Mouse (Mus musculus) liver, adult 2 months (tissue): ENCODE results near the gene Abhd12. TPM values are rescaled to one million over a fixed set of nuclear protein-coding genes. Genes with fewer than 3 reads are reported as not detected.
A peak's percentile ranks its signal among the peaks of the same experiment; 100 is the strongest.

Experiments used
- DNase-seq: peaks from one replicate; pipeline ENCODE4 v3.0.0-alpha.2; 2011; ENCODE audit warnings: low read depth, low spot score; ENCODE audit errors: extremely low read depth
- H3K27ac ChIP-seq: fragments of 200-500 bp; replicated peaks from 2 replicates; pipeline ENCODE4 v1.5.1; 2012; ENCODE audit warnings: low read depth, mild to moderate bottlenecking, control low read depth, inconsistent platforms, low read length; ENCODE audit not compliant: insufficient read depth
- H3K27me3 ChIP-seq: fragments of 200-500 bp; 2 replicates; pipeline ENCODE4 v1.6.1; 2012; ENCODE audit warnings: mild to moderate bottlenecking, moderate library complexity, low read length, inconsistent platforms; ENCODE audit not compliant: control insufficient read depth, insufficient read depth
- H3K36me3 ChIP-seq: fragments of 200-500 bp; 2 replicates; pipeline ENCODE4 v1.6.1; 2012; ENCODE audit warnings: low read length, inconsistent platforms; ENCODE audit not compliant: control insufficient read depth, insufficient read depth
- H3K4me1 ChIP-seq: fragments of 200-500 bp; 2 replicates; pipeline ENCODE4 v1.6.1; 2011; ENCODE audit warnings: low read length; ENCODE audit not compliant: control insufficient read depth, insufficient read depth
- H3K4me3 ChIP-seq: fragments of 200-500 bp; 2 replicates; pipeline ENCODE4 v1.5.1; 2011; ENCODE audit warnings: low read depth, mild to moderate bottlenecking, control low read depth, low read length, moderate library complexity; ENCODE audit not compliant: insufficient read depth
- H3K79me2 ChIP-seq: fragments of 200-500 bp; 2 replicates; pipeline ENCODE4 v1.6.1; 2012; ENCODE audit warnings: inconsistent platforms, mild to moderate bottlenecking, low read length, moderate library complexity; ENCODE audit not compliant: control insufficient read depth, insufficient read depth
- H3K9ac ChIP-seq: fragments of 200-500 bp; 2 replicates; pipeline ENCODE4 v1.6.1; 2012; ENCODE audit warnings: low read depth, mild to moderate bottlenecking, control low read depth, inconsistent platforms, low read length
- CTCF ChIP-seq: fragments of 200-500 bp; IDR thresholded peaks from 2 replicates; pipeline ENCODE4 v1.5.1; 2011; ENCODE audit warnings: low read depth, low read length, control low read depth
- POLR2A ChIP-seq: fragments of 200-500 bp; IDR thresholded peaks from 2 replicates; pipeline ENCODE4 v1.6.1; 2011; ENCODE audit warnings: low read length, control low read depth; ENCODE audit not compliant: insufficient read depth; ENCODE audit errors: extremely low read depth
- WGBS: fragments of 180-500 bp; shearing (Covaris S2); methylation state at CpG from one replicate; pipeline ENCODE4 v1.1.7; 2018; 5-methylcytosine and 5-hydroxymethylcytosine counted together
- polyA plus RNA-seq: library from polyadenylated mRNA; depleted of rRNA; stranded (reverse); fragments of >200 nt; gene quantifications from 2 replicates; pipeline ENCODE4 v1.2.3, GENCODE M21; 2012
- total RNA-seq: library from RNA; depleted of rRNA; stranded (reverse); fragments of >200 nt; gene quantifications from 2 replicates; pipeline ENCODE4 v1.2.3, GENCODE M21; 2014

Abhd12 gene
- total and polyA plus RNA-seq, 2 experiments, result 26.3 to 33.4 TPM

DNA sequence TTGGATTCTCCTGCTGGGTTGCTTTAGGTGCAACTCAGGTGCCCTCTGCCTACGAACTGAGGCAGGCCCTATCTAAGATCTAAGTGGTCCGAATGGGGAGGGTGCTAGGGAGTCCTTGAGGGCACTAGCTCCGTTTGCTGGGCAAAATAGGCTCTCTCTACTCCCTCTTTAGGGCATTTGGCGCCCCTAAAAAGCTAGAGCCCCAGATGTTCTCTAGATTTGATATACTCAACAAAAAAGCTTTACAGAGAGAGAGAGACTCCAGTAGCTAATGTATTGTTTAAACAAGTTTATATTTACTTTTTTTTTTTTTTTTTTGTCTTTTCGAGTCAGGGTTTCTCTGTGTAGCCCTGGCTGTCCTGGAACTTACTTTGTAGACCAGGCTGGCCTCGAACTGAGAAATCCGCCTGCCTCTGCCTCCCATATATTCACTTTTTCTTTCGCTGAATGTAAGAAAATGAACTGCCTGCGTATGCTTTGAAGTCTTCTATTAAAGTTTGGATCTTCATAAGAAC is 452 bp upstream of the Abhd12 start, which contains the start of gene Gins1:
Gene Gins1, plus strand, starts transcription at position 465 of the 515 bp plus-strand sequence.
- H3K4me3 ChIP-seq, result peak within 1 kb of the TSS; percentile 79
- 28% methylated on average over 9 of the region's 9 CpGs for WGBS
- no peak for DNase-seq
- H3K4me1 ChIP-seq, result peaks cover 4% of the 10 kb centered on the region
- H3K36me3 ChIP-seq, result no peaks in the 10 kb centered on the region
- H3K27me3 ChIP-seq, result no peaks in the 10 kb centered on the region
- H3K27ac ChIP-seq, result peak within 1 kb of the TSS; percentile 85
- H3K9ac ChIP-seq, result peak within 1 kb of the TSS; percentile 87
- H3K79me2 ChIP-seq, result peaks cover 3% of the 10 kb centered on the region; the same call in 1 of the 2 replicates
- TF ChIP-seq POLR2A (no peak), CTCF (no peak)

DNA sequence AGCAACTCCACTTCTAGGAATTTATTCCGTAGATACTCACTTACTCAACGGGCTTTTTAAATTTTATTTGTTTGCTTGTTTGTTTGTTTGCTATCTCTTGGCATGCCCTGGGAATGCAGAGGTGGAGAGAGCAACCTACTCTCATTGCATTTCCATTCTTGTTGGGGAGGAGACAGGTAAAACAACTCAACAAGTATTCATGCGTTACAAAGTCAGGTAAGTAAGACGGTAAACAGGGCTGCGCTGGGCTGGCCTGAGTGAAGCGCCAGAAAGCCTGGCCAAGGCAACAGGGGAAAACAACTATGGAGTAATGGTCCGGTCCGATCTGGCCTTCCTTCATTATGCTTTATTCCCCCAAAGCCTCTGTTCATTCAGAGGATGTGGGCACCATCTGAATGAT is 2.2 kb downstream of the Abhd12 start:
- WGBS, result 54% methylated on average over 8 of the region's 8 CpGs
- no peak overlapping the region for H3K27ac ChIP-seq
- H3K4me3 ChIP-seq, result no peak overlapping the region
- no peak for TF ChIP-seq CTCF
- no peak for TF ChIP-seq POLR2A
- H3K4me1 ChIP-seq, result peaks cover 4% of the 10 kb centered on the region
- no peak overlapping the region for H3K9ac ChIP-seq
- H3K27me3 ChIP-seq, result no peaks in the 10 kb centered on the region
- H3K79me2 ChIP-seq, result peaks cover 8% of the 10 kb centered on the region; the same call in 1 of the 2 replicates
- DNase-seq, result no peak
- no peaks in the 10 kb centered on the region for H3K36me3 ChIP-seq

DNA sequence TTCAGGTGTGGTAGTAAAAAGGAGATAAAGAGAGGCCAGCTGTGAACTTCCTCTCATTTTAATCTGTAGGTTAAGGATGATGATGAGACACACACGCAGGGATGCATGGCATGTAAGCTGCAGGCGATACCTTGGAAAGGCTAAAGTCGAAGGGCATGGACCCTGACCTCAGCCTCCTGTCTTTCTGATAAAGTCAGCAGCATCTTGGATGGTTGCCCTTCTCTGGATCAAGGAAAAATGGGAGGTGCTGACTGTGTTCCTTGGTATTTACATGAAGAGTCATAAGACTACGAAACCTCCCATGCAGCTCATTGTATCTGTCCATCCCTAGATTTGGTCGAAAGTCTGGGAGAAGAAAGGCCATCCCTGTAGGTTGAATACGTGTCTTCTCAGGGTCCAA is 4.2 kb downstream of the Abhd12 start:
- TF ChIP-seq POLR2A (no peak), CTCF (no peak)
- no peak overlapping the region for H3K27ac ChIP-seq
- no peak overlapping the region for H3K4me3 ChIP-seq

DNA sequence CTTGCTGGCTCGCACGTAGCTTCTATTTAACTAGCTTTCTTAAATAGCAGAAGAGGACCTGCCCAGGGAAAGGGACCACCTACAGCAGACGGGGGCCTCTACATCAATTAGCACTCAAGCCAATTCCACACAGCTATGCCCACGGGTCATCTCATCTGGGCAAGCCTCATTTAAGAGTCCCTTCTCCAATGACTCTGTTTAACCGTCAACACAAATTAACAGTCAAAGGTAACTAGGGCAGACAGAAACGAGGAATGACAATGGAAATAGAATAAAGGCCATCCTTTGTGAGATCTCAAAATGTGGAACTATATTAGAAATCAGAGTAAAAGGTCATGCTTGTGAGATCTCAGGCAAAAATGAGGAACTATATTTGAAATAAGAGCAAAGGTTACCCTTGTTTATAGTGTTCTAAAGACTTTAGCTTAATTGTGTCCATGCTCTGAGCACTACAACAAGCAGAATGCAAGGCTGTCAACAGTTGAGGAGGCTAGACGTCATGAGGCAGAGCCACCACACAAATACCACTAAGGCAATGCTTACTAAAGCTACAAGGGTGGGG is 8.8 kb downstream of the Abhd12 start:
- 82% methylated on average over 7 of the region's 7 CpGs for WGBS
- no peak for DNase-seq
- no peaks in the 10 kb centered on the region for H3K27me3 ChIP-seq
- H3K36me3 ChIP-seq, result no peaks in the 10 kb centered on the region
- no peak for TF ChIP-seq POLR2A
- no peak for TF ChIP-seq CTCF
- no peak overlapping the region for H3K4me3 ChIP-seq
- H3K4me1 ChIP-seq, result peaks cover 6% of the 10 kb centered on the region
- H3K27ac ChIP-seq, result 0 out of 2 replicates have a peak overlapping the region, but pooled peaks have one; percentile 54
- H3K79me2 ChIP-seq, result peaks cover 11% of the 10 kb centered on the region; the same call in 1 of the 2 replicates
- no peak overlapping the region for H3K9ac ChIP-seq

More for the DNA sequence above, 4.2 kb downstream of the Abhd12 start:
- peaks cover 6% of the 10 kb centered on the region for H3K4me1 ChIP-seq
- no peaks in the 10 kb centered on the region for H3K27me3 ChIP-seq
- peak; percentile 55 for DNase-seq
- peaks cover 11% of the 10 kb centered on the region; the same call in 1 of the 2 replicates for H3K79me2 ChIP-seq
- 61% methylated on average over 6 of the region's 6 CpGs for WGBS
- H3K36me3 ChIP-seq, result no peaks in the 10 kb centered on the region
- H3K9ac ChIP-seq, result no peak overlapping the region

- H3K9ac ChIP-seq, result no peak overlapping the region
- TF ChIP-seq POLR2A (no peak), CTCF (no peak)
- peaks cover 11% of the 10 kb centered on the region; the same call in 1 of the 2 replicates for H3K79me2 ChIP-seq
- H3K36me3 ChIP-seq, result no peaks in the 10 kb centered on the region
- no peak overlapping the region for H3K4me3 ChIP-seq
- H3K27me3 ChIP-seq, result no peaks in the 10 kb centered on the region
- WGBS, result 90% methylated on average over 2 of the region's 2 CpGs
- DNase-seq, result no peak
- no peak overlapping the region for H3K27ac ChIP-seq
- peaks cover 2% of the 10 kb centered on the region; the same call in 1 of the 2 replicates for H3K4me1 ChIP-seq
Observed at GRCm38 (mm10) chr2:150894617-150895267, 9.8 kb downstream of the Abhd12 start.
